Mouse (Mus musculus): ENCODE results near the gene Trabd. TPM values are rescaled to one million over a fixed set of nuclear protein-coding genes. Genes with fewer than 3 reads are reported as not detected.

The Trabd gene
- total and polyA plus RNA-seq, 3 experiments, result 39.2 to 74.7 (median 49.5) TPM

GRCm38 (mm10) chr15:89078208-89078836 is 3.4 kb downstream of the Trabd start (continued):
- TF ChIP-seq RCOR1 (conservative IDR thresholded peaks at IDR 0.05; ENCODE audit: low read depth, low read length) (no peak), ETS1 (conservative IDR thresholded peaks at IDR 0.05; ENCODE audit: low read depth, low read length) (0 out of 2 replicates have a peak, but pooled peaks have one; percentile 41), JUND (conservative IDR thresholded peaks at IDR 0.05; ENCODE audit: low read depth, low read length) (0 out of 2 replicates have a peak, but pooled peaks have one; percentile 21), NELFE (IDR thresholded peaks at IDR 0.05; ENCODE audit: low read depth, low read length) (peak; percentile 72), MYC (IDR thresholded peaks at IDR 0.05; ENCODE audit: low read depth, low read length) (peak; percentile 82)

GRCm38 (mm10) chr15:89083906-89084305 is 9.0 kb downstream of the Trabd start:
- in situ Hi-C loops (cut with MboI; ENCODE audit: low pct_ligation_motif_present, low pct_unique_long_range_greater_than_20kb, low sequenced_read_pairs) (no loop called here), dilution Hi-C loops (cut with MboI; ENCODE audit: extremely low pct_ligation_motif_present, extremely low pct_unique_long_range_greater_than_20kb, low sequenced_read_pairs) (no loop called here)
- Histone ChIP-seq H3K79me2 (replicated peaks; ENCODE audit: control insufficient read depth, extremely low read depth, insufficient read depth, poor library complexity, severe bottlenecking) (peaks cover 15% of the 10 kb centered on the region), H3K4me2 (ENCODE audit: insufficient read depth, low read depth, poor library complexity, severe bottlenecking) (no peak overlapping the region), H3K27me3 (replicated peaks) (no peaks in the 10 kb centered on the region), H3K9ac (ENCODE audit: insufficient read depth, low read depth) (no peak overlapping the region), H3K9me3 (replicated peaks; ENCODE audit: low read length) (no peaks in the 10 kb centered on the region), H3K4me1 (ENCODE audit: control insufficient read depth in 1 of 2, insufficient read depth in 2 of 2) (peaks cover 2 to 16% of the 10 kb centered on the region in 2 experiments; a peak in 3 of 4 replicates), H3K36me3 (replicated peaks in 1 of 2; ENCODE audit: control insufficient read depth in 1 of 2, insufficient read depth in 1 of 2, low read length in 1 of 2) (peaks cover 62 to 83% of the 10 kb centered on the region in 2 experiments), H3K4me3 (replicated peaks in 1 of 3; ENCODE audit: low read depth in 2 of 3, low read length in 2 of 3, poor library complexity in 1 of 3) (no peak overlapping the region), H3K27ac (ENCODE audit: insufficient read depth, low read depth) (no peak overlapping the region)
- TF ChIP-seq PAX5 (IDR thresholded peaks at IDR 0.05; ENCODE audit: low read length), result no peak
- TF ChIP-seq USF1 (IDR thresholded peaks at IDR 0.05; ENCODE audit: low read depth, low read length), result no peak
- no peak for TF ChIP-seq IRF4 (IDR thresholded peaks at IDR 0.05; ENCODE audit: low read depth, low read length)
- no peak for TF ChIP-seq ZKSCAN1 (IDR thresholded peaks at IDR 0.05; ENCODE audit: borderline replicate concordance, low read depth, low read length)
- TF ChIP-seq HCFC1 (IDR thresholded peaks at IDR 0.05; ENCODE audit: low read depth, low read length), result no peak
- no peak for TF ChIP-seq SMC3 (IDR thresholded peaks at IDR 0.05; ENCODE audit: low read depth, low read length)
- no peak for TF ChIP-seq ELF1 (IDR thresholded peaks at IDR 0.05; ENCODE audit: low read depth, low read length)
- no peak for TF ChIP-seq TBP (conservative IDR thresholded peaks at IDR 0.05; ENCODE audit: low read depth, low read length)
- no peak for TF ChIP-seq MAZ (IDR thresholded peaks at IDR 0.05; ENCODE audit: low read depth, low read length)
- no peak for TF ChIP-seq SIN3A (IDR thresholded peaks at IDR 0.05; ENCODE audit: low read length)
- TF ChIP-seq CHD2 (IDR thresholded peaks at IDR 0.05; ENCODE audit: low read length), result no peak
- no peak for TF ChIP-seq MXI1 (IDR thresholded peaks at IDR 0.05; ENCODE audit: low read depth, low read length)
- no peak for TF ChIP-seq NRF1 (IDR thresholded peaks at IDR 0.05; ENCODE audit: low read depth, low read length)
- TF ChIP-seq ZC3H11A (IDR thresholded peaks at IDR 0.05; ENCODE audit: low read depth, low read length), result no peak
- no peak for DNase-seq (ENCODE audit: extremely low read depth)

Data from CH12.LX (cell line).